Mouse (Mus musculus) left cerebral cortex, adult 2 months (tissue): ENCODE results near the gene Ccl7. TPM values are rescaled to one million over a fixed set of nuclear protein-coding genes. Genes with fewer than 3 reads are reported as not detected.

ENCODE experiments used
- DNase-seq, 2 experiments: peaks; one replicate each; pipeline ENCODE4 v3.0.0; 2021 to 2022; ENCODE audit warnings: low spot score in 2 of 2, mixed read lengths in 1 of 2; ENCODE audit errors: extremely low spot score in 1 of 2
- H3K27ac ChIP-seq: fragments of 200-600 bp; 2 replicates; pipeline ENCODE4 v1.8.1; 2022
- H3K4me3 ChIP-seq: fragments of 200-600 bp; 2 replicates; pipeline ENCODE4 v1.8.1; 2022
- CTCF ChIP-seq: fragments of 200-600 bp; IDR thresholded peaks from 2 replicates; pipeline ENCODE4 v1.8.1; 2022; ENCODE audit warnings: antibody characterized with exemption, mild to moderate bottlenecking, moderate library complexity
- intact Hi-C: fragments of 180-260 bp; cut with DNase I; formaldehyde crosslinking; loops from one replicate; pipeline ENCODE4 v1.15.1; 2025
- total RNA-seq, 2 experiments: library from RNA; stranded (reverse); gene quantifications; 2 replicates each; pipeline ENCODE4 v1.2.3; 2021

Gene Ccl7
- total RNA-seq, 2 experiments from 2014 or later, result not detected

- DNase-seq, result no peak
- TF ChIP-seq CTCF, result no peak
- H3K4me3 ChIP-seq, result no peak overlapping the region
- H3K27ac ChIP-seq, result no peak overlapping the region
- intact Hi-C loops, result no loop called here
Measured at GRCm38 (mm10) chr11:82073686-82074085, 28.2 kb downstream of the Ccl7 start.

- Histone ChIP-seq H3K4me3 (no peak overlapping the region), H3K27ac (no peak overlapping the region)
- DNase-seq, result no peak
- TF ChIP-seq CTCF, result no peak
- intact Hi-C loops, result no loop called here
Measured at GRCm38 (mm10) chr11:82077031-82077430, 31.5 kb downstream of the Ccl7 start.

- H3K4me3 ChIP-seq, result no peak overlapping the region
- intact Hi-C loops, result no loop called here
- no peak for DNase-seq
- TF ChIP-seq CTCF, result no peak
- H3K27ac ChIP-seq, result no peak overlapping the region
Measured at GRCm38 (mm10) chr11:82078136-82078730, 32.7 kb downstream of the Ccl7 start.

- intact Hi-C loops, result no loop called here
- no peak for TF ChIP-seq CTCF
Measured at GRCm38 (mm10) chr11:82080865-82081264, 35.4 kb downstream of the Ccl7 start.

GRCm38 (mm10) chr11:82084360-82084759, 38.8 kb downstream of the Ccl7 start:
- no peak overlapping the region for H3K4me3 ChIP-seq
- no peak for DNase-seq
- no peak for TF ChIP-seq CTCF
- no peak overlapping the region for H3K27ac ChIP-seq
- intact Hi-C loops, result no loop called here

More at GRCm38 (mm10) chr11:82080865-82081264, 35.4 kb downstream of the Ccl7 start:
- DNase-seq, result no peak
- Histone ChIP-seq H3K4me3 (no peak overlapping the region), H3K27ac (no peak overlapping the region)

Other genes with a start within 250 kb of the Ccl7 start
- under 1 TPM in 1 of 2 experiments, not detected in 1; 0.12 TPM for gene 5530401A14Rik, start 185.0 kb upstream of the Ccl7 start, total RNA-seq
- 10 to 100 TPM; 65.7 to 75.2 TPM for gene Asic2, start 77.3 kb upstream of the Ccl7 start, total RNA-seq
- gene Ccl2, start 10.1 kb upstream of the Ccl7 start, total RNA-seq, result not detected
- not detected for gene Gm17268, start 7.2 kb upstream of the Ccl7 start, total RNA-seq
- under 1 TPM in 1 of 2 experiments, not detected in 1; 0.43 TPM for gene Ccl11, start 12.1 kb downstream of the Ccl7 start, total RNA-seq
- gene Ccl12, start 56.1 kb downstream of the Ccl7 start, total RNA-seq, result not detected
- gene Ccl8, start 69.5 kb downstream of the Ccl7 start, total RNA-seq, result not detected